Mouse (Mus musculus): ENCODE data around the gene Erich3.
A peak's percentile ranks its signal among the peaks of the same experiment; 100 is the strongest.
"Not testable (repeated sequence)": the region's sequence is repeated elsewhere in the genome, so short reads cannot be mapped to it uniquely, and the experiment has no call there.

The Erich3 gene

DNA sequence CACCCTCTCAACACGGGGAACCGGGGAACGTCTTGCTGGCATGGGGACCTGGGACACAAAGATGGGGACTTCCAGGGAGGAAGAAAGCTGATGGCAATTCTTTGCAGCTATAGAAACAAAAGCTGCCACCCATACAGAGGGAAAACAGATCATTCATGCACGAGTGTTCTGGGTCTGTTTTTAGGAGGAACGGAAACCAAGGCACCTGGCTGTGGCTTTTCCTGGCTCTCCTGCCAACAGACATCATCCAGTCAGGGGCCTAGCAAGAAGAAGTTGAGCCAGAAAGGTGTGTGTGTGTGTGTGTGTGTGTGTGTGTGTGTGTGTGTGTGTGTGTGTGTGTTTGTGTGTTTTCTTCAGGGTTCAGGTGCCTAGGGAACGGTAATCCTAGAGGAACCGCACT is at the start of gene Erich3:
TSS of gene Erich3 (plus strand) at position 315 of the 400 bp plus-strand sequence.
- no peak for DNase-seq

DNA sequence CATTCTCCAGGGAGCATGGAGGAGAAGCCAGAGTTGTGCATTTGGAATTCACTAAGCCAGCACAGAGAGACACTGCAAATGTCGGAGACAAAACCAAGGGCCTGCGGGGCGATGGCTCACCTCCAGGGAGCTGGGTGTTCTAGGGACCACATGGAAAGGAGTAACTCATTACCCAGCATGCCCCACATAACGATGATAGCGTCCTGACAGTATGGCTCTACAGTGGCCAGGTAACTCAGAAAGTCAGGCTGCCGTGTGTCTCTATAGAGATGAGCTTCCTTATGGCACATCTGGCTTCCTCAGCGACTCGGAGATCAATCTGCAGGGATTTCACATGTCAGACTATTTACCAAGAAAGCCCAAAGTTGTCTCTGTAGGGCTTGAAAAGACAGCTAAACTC is 48.9 kb upstream of the Erich3 start:
- no peak for DNase-seq

DNA sequence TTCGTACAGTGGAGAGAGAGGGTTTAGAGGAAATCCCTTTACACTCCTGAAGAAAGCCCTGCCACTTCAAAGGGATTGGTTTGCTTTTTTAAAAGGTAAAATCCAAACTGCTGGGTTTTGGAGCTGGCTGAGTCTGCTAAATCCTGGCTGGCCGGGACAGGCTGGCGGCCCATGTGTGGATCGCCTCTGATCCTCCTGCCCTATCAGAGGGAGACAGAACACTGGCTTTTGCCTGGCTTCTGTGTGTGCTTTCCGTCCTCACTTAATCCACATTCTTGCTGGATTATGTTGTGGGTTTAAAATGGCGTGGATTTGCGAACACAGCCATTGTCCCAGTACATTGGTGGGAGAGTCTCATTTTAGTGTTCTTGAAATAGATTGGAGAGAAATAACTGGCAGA is 48.4 kb upstream of the Erich3 start:
- no peak for DNase-seq

DNA sequence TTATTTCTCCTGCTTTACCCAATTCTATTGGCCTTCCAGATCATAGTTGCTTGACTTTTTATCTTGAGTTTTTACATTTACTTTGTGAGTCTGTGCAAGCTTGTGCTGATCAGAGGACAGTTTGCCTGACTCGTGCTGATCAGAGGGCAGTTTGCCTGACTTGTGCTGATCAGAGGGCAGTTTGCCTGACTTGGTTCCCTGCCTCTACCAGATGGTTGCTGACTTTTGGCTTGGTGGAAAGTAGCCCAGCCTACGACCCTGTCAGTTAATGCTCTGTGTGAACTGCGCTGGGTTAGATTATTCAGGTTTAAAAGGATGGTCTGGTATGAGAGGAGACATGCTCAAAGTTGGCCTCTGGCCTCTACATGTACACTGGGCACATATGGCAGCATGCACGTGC is 47.6 kb upstream of the Erich3 start:
- DNase-seq, result peak; percentile 28 to 57

GRCm38 (mm10) chr3:154628284-154628683 is 35.4 kb upstream of the Erich3 start:
- DNase-seq, result no peak

GRCm38 (mm10) chr3:154631281-154631680 is 32.4 kb upstream of the Erich3 start:
- DNase-seq, result not testable (repeated sequence)

DNA sequence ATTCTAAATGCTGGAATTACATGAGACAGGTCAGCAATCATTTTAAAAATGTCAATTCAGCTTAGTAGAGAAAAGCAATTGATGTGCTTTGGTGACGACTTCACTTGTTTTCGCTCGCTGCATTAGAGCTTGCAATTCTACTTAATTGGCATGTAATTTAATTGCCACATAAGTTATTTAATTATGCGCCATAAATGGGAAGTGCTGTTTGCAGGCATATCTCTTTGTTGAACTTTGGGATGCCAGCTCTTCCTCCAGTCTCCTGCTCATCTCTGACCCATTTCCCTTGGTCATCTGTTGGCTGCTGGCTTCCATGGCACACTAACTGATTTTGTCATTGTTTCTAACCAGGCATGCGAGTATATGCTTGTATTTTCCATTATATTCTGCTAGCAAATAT is 30.6 kb upstream of the Erich3 start:
- DNase-seq, result no peak

DNA sequence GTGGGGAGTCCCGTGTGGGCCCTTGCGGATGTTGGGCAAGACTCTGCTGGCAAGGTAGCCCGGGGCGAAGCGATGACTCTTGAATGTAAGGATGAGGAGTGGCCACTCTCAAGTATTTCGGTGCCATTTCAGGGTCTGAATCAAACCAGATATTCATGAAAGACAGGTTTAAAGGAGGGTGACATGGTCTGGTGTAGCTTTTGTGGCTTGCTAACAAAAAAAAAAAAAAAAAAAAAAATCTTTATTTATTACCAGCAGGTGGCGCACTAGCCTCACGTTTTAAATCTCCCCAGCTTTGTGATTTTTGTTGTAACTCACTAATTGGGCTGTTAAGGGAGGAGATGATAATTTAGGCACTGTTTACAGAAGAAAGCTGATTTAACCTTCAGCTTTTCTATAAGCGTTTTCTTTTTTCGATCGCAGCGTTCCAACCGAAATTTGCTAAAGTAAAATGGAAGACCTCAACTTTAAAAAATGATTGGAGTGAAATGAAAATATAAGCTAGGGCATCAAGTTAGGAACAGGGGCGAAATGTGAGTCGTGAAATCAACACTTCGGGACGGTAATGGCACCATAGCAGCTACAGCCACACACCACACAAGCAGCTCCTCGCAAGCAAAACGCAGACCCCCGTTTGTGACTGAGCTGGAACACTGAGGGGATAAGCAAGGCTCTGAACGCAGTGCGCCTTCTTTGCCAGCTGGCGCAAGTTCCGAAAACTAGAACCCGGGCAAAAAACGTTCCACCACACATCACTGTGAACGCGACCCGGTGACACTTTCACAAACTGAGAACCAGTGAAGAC is 16.8 kb upstream of the Erich3 start:
- DNase-seq, result peak; percentile 50 to 57

DNA sequence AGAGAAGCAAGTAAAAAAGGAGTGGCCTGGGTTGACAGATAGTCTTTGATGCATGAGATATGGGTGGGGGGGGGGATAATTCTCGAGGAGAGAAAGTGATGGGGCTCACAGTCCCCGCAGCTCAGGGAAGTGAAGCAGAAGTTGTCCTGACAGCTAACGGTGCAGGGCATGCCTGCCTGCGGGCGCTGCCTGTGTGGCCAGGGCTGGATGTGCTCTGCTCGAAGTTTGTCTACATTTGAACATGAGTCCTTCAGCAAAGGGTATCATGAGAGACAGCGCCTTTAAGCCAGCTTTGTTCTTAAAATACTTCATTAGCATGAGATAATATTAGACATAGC is 16.2 kb upstream of the Erich3 start:
- DNase-seq, result no peak

DNA sequence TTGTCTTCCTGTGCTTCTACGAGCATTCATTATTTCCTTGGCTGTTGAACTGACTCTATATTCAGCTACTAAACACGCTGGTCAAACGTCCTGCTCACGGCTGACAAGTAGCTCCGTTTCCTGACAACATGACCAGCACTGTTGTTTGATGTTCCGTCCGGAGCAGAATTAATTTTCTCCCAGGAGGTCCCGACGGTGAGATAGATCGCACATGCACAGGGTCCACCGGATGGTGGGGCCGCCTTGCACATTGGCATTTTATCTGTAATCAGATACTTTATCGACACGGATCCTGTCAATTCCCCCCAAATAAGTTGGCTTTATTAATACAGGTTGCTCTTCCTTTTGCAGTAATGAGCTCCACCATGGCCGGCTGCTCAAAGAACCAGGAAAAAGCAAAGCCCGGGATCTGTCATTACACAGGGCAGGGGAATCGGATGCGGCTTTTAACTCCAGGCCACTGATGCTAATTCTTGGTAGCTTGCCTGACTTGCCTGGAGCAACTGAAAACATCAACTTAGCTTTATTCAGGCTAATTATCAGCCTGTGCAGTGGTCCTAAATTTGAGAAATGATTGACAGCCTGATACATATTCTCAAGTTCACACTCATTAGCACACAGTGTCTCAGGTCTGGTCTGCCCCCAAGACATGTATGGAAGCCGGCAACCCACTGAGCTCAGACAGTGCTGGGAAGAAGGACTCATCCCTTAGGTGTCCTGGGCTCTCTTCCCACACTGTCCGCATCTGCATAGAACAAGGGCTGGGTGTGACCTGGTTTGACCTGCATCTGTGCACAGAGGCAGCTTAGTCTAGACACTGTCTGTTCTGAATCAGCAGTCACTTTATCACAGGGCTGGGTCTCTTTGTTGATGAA is 14.0 kb upstream of the Erich3 start:
- DNase-seq, result no peak

DNA sequence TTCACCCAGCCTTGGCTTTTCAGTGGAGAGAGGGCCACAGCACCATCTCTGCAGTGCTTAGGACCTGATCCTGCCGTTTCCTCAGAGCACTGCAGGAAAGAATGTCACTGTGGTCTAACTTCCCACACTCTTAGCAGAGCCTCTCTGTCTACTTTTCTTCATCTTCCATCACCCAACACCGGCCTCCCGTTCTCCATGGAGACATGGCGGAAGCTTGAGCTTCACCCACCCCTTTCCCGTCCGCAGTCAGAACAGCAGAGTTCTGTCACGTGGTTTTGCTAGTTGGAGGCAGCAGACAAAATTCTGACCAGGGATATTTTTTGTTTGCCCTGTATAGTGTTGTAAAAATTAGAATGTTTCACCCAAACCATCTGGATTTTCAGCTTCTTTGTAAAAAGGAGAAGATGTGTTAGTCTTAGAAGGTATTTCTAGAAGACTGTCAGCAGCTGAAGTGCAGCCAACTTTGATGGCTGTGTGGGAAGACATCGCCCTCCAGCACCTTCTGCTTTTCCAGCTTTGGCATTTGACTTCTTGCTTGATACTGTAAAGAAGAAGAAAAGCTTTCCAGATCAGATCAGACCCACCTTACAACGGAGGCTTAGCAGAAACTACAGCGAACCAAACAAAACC is 12.4 kb upstream of the Erich3 start:
- DNase-seq, result no peak

GRCm38 (mm10) chr3:154652581-154653420 is 10.9 kb upstream of the Erich3 start:
- peak; percentile 81 to 90 for DNase-seq

- DNase-seq, result no peak
Measured at GRCm38 (mm10) chr3:154653454-154653853, 10.2 kb upstream of the Erich3 start.

- DNase-seq, result no peak
Measured at GRCm38 (mm10) chr3:154654284-154654683, 9.4 kb upstream of the Erich3 start.

DNA sequence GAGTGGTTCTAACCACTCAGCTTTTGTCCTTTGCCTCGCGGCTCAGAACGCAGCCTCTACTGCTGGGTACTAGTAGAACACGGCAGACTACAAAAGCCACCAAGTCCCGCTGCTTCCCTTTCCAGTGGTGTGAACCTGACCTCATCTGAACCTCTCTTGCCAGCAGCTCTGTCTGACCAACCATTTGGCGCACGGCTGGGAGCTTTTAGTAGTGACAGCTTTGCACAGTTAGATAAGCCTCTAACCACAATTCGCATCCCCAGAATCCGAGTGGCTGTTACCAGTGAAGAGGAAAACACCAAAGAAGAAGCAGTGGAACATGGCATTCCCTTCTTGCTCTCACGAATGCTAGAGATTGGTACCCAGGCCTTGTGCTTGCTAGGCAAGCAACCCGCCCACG is 8.8 kb upstream of the Erich3 start:
- DNase-seq, result peak; percentile 42 to 48

- no peak for DNase-seq
Measured at GRCm38 (mm10) chr3:154655711-154656110, 7.9 kb upstream of the Erich3 start.

DNA sequence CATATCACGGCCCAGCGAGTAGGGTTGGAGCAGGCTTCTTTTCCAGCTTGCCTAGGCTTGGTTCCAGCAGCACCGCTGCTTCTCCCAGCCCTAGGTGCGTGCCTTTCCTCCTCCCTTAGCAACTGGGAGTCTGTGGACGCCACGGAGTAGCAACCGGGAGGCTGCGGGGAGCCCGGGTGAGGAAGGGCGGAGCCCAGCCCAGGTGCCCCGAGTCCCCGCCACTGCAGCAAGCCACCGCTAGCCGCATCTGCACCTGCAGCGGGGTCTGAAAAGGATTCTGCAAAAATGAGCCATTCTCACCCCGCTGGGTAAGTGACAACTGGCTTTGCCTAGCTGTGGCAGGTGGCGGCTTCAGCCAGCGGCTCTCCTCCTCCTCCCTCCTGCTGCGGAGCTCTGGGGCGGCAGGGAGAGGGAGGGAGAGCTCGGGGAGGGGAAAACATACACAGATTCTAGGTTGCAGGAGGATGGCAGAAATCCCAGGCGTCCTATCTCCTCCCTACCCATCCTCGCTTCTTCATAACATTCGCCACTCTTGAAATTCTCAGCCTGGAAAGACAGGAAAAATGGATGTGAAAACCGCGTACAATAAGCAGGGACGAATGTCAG is 420 bp downstream of the Erich3 start:
- DNase-seq, result peak; percentile 74 to 76

GRCm38 (mm10) chr3:154664636-154665035 is 977 bp downstream of the Erich3 start:
- DNase-seq, result no peak

DNA sequence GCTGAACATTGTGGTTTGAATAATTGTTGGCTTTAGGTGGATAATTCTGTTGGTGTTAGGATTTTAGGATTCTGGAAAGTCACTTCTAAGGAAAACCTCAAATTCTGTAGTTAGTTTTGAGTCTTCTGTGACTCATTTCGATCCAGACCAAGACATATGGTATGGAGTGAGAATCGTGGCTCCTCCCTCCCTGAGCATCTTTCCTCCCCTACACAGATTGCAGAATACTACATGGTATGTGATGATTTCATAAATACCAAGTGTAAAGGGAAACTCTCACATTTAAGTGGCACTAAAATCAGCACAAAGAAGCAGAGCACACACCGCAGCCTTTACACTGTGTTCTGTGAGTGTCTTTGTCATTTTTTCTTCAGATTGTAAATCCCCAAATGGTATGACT is 4.8 kb downstream of the Erich3 start:
- DNase-seq, result no peak

DNA sequence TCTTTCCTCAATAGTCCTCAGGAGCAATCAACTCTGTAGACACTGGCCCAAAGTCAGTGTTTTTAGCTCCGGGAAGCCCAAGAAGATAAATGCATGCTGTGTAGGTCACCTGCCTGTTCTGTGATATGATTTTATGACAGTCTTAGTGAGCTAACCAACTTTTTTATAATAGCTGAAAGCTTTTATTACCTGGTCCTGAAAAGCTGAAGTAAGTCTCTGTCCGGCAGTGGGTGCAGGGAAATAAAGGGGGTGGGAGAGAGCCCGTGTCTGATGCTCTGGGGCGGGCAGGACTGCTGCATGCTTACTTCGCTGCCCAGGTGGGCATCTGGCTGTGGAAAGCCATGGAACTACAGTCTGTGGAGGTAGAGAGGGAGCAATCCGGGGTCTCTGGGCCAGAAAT is 6.9 kb downstream of the Erich3 start:
- no peak for DNase-seq

DNA sequence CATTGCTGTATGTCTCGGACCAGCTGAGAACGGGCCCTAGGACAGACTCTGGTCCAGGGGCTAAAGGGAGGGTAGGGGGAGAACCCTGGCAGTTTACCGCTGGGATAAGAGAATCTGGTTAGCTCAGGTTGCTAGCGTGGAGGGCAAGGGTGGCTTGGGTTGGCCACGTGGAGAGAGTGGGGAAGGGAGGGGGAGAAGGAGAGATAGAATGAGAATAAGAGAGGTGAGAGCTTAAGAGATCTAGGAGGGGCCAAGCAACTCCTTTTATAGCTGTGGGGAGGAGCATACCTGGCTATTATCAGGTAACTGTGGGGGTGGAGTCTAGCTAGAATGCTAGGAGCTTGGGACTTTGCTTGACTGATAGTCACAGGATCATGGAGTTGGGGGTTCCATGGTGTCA is 7.4 kb downstream of the Erich3 start:
- no peak for DNase-seq

GRCm38 (mm10) chr3:154673326-154673725 is 9.7 kb downstream of the Erich3 start:
- no peak for DNase-seq

All from cerebellum, postnatal 14 days (tissue).